Mouse (Mus musculus): ENCODE results near the gene 1700088E04Rik. TPM values are rescaled to one million over a fixed set of nuclear protein-coding genes. Genes with fewer than 3 reads are reported as not detected.
A peak's percentile ranks its signal among the peaks of the same experiment; 100 is the strongest.

1700088E04Rik gene
- polyA plus RNA-seq, 1 experiment from 2014 or later = 8.2 TPM

DNA sequence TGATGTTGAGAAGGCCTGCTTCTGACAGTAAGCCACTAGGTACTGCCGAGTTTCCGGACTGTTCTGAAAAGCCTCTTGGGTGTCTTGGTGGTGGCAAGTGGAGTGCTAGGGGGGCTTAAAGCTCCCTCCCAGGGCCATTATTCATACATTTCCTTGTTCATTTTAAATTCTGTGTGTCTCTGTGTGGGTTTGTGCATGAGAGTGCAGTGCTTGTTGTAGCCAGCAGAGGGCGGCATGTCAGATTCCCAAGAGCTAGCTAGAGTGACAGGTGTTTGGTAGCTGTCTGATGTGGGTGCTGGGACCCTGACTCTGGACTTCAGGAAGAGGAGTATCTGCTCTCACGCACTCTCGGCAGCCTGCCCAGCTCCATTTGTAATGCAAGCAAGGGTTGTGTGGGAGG, 12.8 kb downstream of the 1700088E04Rik start:
- Histone ChIP-seq H3K27ac (replicated peaks) (no peak overlapping the region), H3K4me1 (no peaks in the 10 kb centered on the region), H3K27me3 (replicated peaks; ENCODE audit: low read depth, poor library complexity, severe bottlenecking) (no peaks in the 10 kb centered on the region), H3K4me3 (no peak overlapping the region), H3K36me3 (replicated peaks) (peaks cover 100% of the 10 kb centered on the region), H3K9me3 (no peaks in the 10 kb centered on the region)
- no peak for DNase-seq (ENCODE audit: low spot score)
- WGBS = 93% methylated on average over 5 of the region's 5 CpGs

DNA sequence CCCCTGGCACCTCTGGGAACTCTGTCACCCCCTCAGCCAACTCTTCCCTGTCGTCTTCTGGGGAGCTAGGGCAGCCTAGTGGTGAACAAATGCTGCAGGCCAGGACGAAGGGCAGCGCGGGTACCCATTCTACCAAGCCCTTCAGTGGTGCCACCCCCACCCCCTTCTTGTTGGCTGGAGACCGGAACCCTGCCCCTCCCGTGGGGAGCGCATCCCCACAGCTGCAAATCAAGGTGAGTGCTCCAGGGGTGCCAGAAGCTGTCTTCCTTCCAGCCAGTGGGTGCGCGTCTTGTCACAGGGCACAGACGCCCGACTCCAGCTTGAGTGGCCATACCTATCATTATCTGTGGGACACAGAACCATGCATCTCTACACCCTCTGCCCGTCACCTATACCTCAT, 14.0 kb downstream of the 1700088E04Rik start:
- Histone ChIP-seq H3K4me3 (no peak overlapping the region), H3K36me3 (replicated peaks) (peaks cover 100% of the 10 kb centered on the region), H3K27me3 (replicated peaks; ENCODE audit: low read depth, poor library complexity, severe bottlenecking) (no peaks in the 10 kb centered on the region), H3K4me1 (no peaks in the 10 kb centered on the region), H3K9me3 (no peaks in the 10 kb centered on the region), H3K27ac (replicated peaks) (no peak overlapping the region)
- DNase-seq (ENCODE audit: low spot score) = no peak
- WGBS = 93% methylated on average over 12 of the region's 12 CpGs

GRCm38 (mm10) chr15:79126217-79126932, 14.7 kb downstream of the 1700088E04Rik start:
- peak; percentile 55 for DNase-seq (ENCODE audit: low spot score)
- H3K9me3 ChIP-seq = no peaks in the 10 kb centered on the region
- no peak overlapping the region for H3K4me3 ChIP-seq
- 81% methylated on average over 13 of the region's 13 CpGs for WGBS
- no peaks in the 10 kb centered on the region for H3K27me3 ChIP-seq (replicated peaks; ENCODE audit: low read depth, poor library complexity, severe bottlenecking)
- peaks cover 93% of the 10 kb centered on the region for H3K36me3 ChIP-seq (replicated peaks)
- H3K4me1 ChIP-seq = no peaks in the 10 kb centered on the region
- H3K27ac ChIP-seq (replicated peaks) = no peak overlapping the region

- Histone ChIP-seq H3K4me1 (no peaks in the 10 kb centered on the region), H3K36me3 (replicated peaks) (peaks cover 92% of the 10 kb centered on the region), H3K27ac (replicated peaks) (no peak overlapping the region), H3K27me3 (replicated peaks; ENCODE audit: low read depth, poor library complexity, severe bottlenecking) (no peaks in the 10 kb centered on the region), H3K4me3 (no peak overlapping the region), H3K9me3 (no peaks in the 10 kb centered on the region)
- 84% methylated on average over 10 of the region's 10 CpGs for WGBS
- no peak for DNase-seq (ENCODE audit: low spot score)
Observed at GRCm38 (mm10) chr15:79124331-79124875, 16.6 kb downstream of the 1700088E04Rik start.

DNA sequence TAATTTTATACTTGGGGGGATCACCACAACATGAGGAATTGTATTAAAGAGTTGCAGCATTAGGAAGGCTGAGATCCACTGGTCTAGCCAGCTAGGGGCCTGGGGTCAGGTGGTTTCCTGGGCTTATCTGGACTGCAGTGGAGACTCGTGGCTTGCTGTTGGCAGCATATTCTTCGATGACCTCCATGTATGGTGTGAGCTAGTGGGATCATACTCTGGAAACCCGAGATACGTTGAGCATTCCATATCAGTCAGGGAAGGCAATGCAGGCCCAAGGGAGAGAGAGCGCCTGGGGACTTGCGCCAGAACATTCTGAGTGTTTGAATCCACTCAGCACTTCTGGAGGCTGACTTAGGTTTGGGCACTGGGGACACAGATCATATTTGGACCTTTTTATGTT, 17.3 kb downstream of the 1700088E04Rik start:
- no peak overlapping the region for H3K27ac ChIP-seq (replicated peaks)
- no peak overlapping the region for H3K4me3 ChIP-seq
- H3K4me1 ChIP-seq = no peaks in the 10 kb centered on the region
- WGBS = 88% methylated on average over 6 of the region's 6 CpGs
- no peaks in the 10 kb centered on the region for H3K9me3 ChIP-seq
- DNase-seq (ENCODE audit: low spot score) = no peak
- no peaks in the 10 kb centered on the region for H3K27me3 ChIP-seq (replicated peaks; ENCODE audit: low read depth, poor library complexity, severe bottlenecking)
- peaks cover 92% of the 10 kb centered on the region for H3K36me3 ChIP-seq (replicated peaks)

DNA sequence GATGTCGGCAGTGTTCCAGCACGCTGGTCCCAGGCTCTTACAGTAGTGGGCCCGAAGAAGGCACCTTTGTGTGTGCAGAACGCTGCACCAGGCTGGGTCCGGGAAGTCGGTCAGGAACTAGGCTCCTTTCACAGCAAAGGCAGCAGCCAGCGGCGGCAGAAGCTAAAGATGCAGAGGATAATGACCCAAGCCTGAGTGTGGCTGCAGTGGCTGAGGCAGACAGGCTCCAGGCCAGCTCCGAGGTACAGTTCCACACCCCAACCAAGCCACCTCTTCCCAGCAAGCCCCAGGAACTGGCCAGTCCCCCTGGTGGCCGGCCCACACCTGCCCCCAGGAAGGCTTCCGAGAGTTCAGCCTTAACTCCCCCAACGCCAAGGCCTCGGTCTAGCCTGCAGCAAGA, 18.5 kb downstream of the 1700088E04Rik start:
- no peaks in the 10 kb centered on the region for H3K4me1 ChIP-seq
- no peak overlapping the region for H3K27ac ChIP-seq (replicated peaks)
- no peaks in the 10 kb centered on the region for H3K9me3 ChIP-seq
- H3K36me3 ChIP-seq (replicated peaks) = peaks cover 92% of the 10 kb centered on the region
- no peaks in the 10 kb centered on the region for H3K27me3 ChIP-seq (replicated peaks; ENCODE audit: low read depth, poor library complexity, severe bottlenecking)
- H3K4me3 ChIP-seq = no peak overlapping the region
- no peak for DNase-seq (ENCODE audit: low spot score)
- 87% methylated on average over 13 of the region's 13 CpGs for WGBS

DNA sequence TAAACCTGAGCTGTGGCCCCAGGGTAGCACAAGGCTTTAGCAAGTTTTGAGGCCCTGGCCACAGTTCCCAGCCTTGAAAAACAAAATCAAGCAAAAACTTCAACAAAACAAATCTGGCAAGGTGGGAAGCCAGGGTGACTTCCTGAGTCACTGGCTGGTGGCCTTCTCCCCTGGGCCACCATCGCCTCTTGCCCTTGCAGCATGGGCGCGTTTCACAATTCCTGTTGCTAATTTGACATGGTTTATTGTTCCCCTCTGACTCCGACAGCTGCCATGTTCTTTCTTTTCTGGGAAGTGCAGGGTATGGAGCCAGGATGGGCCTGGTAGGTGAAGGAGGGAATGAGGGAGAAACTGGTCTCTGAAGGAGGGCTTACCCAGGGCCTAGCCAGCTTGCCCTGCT, 18.9 kb downstream of the 1700088E04Rik start:
- no peak overlapping the region for H3K27ac ChIP-seq (replicated peaks)
- no peaks in the 10 kb centered on the region for H3K27me3 ChIP-seq (replicated peaks; ENCODE audit: low read depth, poor library complexity, severe bottlenecking)
- H3K9me3 ChIP-seq = no peaks in the 10 kb centered on the region
- peaks cover 92% of the 10 kb centered on the region for H3K36me3 ChIP-seq (replicated peaks)
- no peak for DNase-seq (ENCODE audit: low spot score)
- no peaks in the 10 kb centered on the region for H3K4me1 ChIP-seq
- 79% methylated on average over 4 of the region's 4 CpGs for WGBS
- no peak overlapping the region for H3K4me3 ChIP-seq

DNA sequence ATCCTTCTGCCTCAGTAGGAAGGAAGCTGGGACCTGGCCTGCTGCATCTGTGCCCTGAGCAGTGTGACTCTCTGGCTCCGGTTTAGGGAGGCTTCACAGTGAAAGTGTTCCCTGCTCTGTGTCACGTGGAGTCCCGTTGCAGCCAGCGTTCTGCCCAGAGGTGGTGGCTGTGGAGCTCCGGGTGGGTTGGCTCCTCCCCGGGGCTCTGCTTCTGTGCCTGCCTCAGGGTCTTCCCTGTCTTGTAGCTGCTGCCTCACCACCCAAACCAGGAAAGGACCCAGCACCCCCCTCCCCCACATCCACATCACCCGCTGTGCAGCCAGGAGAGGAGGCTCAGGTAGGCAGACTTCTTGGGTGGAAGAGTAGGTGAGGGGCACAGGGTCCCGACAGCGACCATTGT, 21.6 kb downstream of the 1700088E04Rik start:
- peaks cover 8% of the 10 kb centered on the region; the same call in 1 of the 2 replicates for H3K4me1 ChIP-seq
- WGBS = 83% methylated on average over 9 of the region's 9 CpGs
- no peak overlapping the region for H3K4me3 ChIP-seq
- no peak for DNase-seq (ENCODE audit: low spot score)
- no peaks in the 10 kb centered on the region for H3K27me3 ChIP-seq (replicated peaks; ENCODE audit: low read depth, poor library complexity, severe bottlenecking)
- no peak overlapping the region for H3K27ac ChIP-seq (replicated peaks)
- peaks cover 89% of the 10 kb centered on the region for H3K36me3 ChIP-seq (replicated peaks)
- H3K9me3 ChIP-seq = no peaks in the 10 kb centered on the region

DNA sequence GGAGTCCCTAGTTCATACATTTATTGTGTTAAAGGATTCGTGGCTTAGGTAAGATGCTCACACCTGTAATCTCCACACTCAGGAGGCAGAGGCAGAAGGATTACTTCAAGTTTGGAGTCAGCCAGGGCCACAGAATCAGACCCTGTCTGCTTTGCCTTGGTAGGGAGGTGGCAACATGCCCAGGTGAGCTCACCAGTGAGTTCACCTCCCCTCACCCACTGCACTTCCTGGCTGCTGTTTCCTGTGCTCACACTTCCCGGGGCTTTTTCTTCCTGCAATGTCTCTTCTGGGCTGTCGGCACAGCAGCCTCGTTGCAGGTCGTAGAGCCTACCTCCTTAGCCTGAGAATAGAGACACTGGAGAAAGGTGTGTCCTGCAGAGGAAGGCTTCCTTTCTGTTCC, 25.8 kb downstream of the 1700088E04Rik start:
- Histone ChIP-seq H3K27ac (replicated peaks) (no peak overlapping the region), H3K4me1 (peaks cover 19% of the 10 kb centered on the region), H3K36me3 (replicated peaks) (peaks cover 66% of the 10 kb centered on the region), H3K27me3 (replicated peaks; ENCODE audit: low read depth, poor library complexity, severe bottlenecking) (peaks cover 12% of the 10 kb centered on the region), H3K4me3 (0 out of 2 replicates have a peak overlapping the region, but pooled peaks have one; percentile 0), H3K9me3 (no peaks in the 10 kb centered on the region)
- WGBS = 62% methylated on average over 5 of the region's 5 CpGs
- DNase-seq (ENCODE audit: low spot score) = no peak

DNA sequence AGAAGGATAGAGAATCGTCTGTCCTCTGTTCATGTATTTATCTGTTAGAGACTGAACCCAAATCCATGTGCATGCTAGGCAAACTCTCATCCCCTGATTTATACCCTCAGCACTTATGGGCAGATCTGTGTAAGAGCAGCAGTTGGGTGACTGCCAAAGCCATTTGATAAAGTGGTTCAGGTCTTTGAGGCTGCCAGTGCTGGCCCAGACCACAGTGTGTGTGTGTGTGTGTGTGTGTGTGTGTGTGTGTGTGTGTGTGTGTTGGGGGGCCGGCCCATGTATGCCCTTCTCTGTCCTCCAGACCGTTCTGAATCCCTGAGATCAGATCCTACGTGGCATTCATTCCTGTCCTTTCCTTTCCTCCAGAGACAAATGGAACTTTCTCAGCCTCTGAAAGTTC, 29.3 kb downstream of the 1700088E04Rik start:
- peaks cover 21% of the 10 kb centered on the region for H3K27me3 ChIP-seq (replicated peaks; ENCODE audit: low read depth, poor library complexity, severe bottlenecking)
- DNase-seq (ENCODE audit: low spot score) = no peak
- peaks cover 50% of the 10 kb centered on the region for H3K4me1 ChIP-seq
- no peak overlapping the region for H3K4me3 ChIP-seq
- H3K27ac ChIP-seq (replicated peaks) = no peak overlapping the region
- H3K36me3 ChIP-seq (replicated peaks) = peaks cover 32% of the 10 kb centered on the region
- WGBS = 90% methylated on average over 4 of the region's 4 CpGs
- no peaks in the 10 kb centered on the region for H3K9me3 ChIP-seq

GRCm38 (mm10) chr15:79110528-79110927, 30.5 kb downstream of the 1700088E04Rik start:
- 77% methylated on average over 2 of the region's 2 CpGs for WGBS
- no peak overlapping the region for H3K27ac ChIP-seq (replicated peaks)
- peaks cover 52% of the 10 kb centered on the region for H3K4me1 ChIP-seq
- H3K36me3 ChIP-seq (replicated peaks) = peaks cover 22% of the 10 kb centered on the region
- H3K4me3 ChIP-seq = peak overlapping the region; percentile 85
- peaks cover 21% of the 10 kb centered on the region for H3K27me3 ChIP-seq (replicated peaks; ENCODE audit: low read depth, poor library complexity, severe bottlenecking)
- no peaks in the 10 kb centered on the region for H3K9me3 ChIP-seq
- DNase-seq (ENCODE audit: low spot score) = no peak

- WGBS = 15% methylated on average over 9 of the region's 9 CpGs
- no peak for DNase-seq (ENCODE audit: low spot score)
Observed at GRCm38 (mm10) chr15:79110031-79110430, 31.0 kb downstream of the 1700088E04Rik start.

DNA sequence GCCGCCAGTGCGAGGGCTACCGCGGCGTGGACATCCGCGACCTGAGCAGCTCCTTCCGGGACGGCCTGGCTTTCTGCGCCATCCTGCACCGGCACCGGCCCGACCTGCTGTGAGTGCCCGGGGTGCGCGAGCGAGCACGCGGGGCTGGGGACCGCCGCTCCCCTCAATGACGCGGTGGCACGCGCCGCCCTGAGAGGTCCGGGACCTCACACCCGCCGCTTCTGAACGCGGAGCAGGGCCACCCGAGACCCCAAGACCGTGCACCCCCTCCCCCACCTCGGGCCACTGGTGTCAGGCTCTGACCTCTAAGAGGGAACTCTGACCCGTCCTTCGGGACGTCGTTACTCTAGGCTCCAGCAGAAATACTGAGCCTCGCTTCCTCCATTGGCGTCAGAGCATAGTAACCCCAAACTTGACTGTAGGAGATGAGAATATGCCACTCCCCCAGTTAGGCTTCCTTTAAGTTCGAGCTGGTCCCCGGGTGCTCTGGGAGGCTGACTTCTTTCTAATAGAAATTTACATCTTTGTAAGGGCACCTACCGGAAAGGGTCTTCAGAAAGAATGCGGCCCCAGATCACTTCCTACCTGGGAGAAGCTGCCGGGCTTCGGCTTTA, 31.6 kb downstream of the 1700088E04Rik start:
- peaks cover 11% of the 10 kb centered on the region for H3K36me3 ChIP-seq (replicated peaks)
- WGBS = under 1% methylated on average over 46 of the region's 46 CpGs
- H3K27ac ChIP-seq (replicated peaks) = peak overlapping the region; percentile 92
- peaks cover 21% of the 10 kb centered on the region for H3K27me3 ChIP-seq (replicated peaks; ENCODE audit: low read depth, poor library complexity, severe bottlenecking)
- H3K9me3 ChIP-seq = no peaks in the 10 kb centered on the region
- DNase-seq (ENCODE audit: low spot score) = no peak
- peak overlapping the region; percentile 85 for H3K4me3 ChIP-seq
- peaks cover 46% of the 10 kb centered on the region for H3K4me1 ChIP-seq

More at GRCm38 (mm10) chr15:79110031-79110430, 31.0 kb downstream of the 1700088E04Rik start:
- Histone ChIP-seq H3K4me3 (peak overlapping the region; percentile 85), H3K4me1 (peaks cover 50% of the 10 kb centered on the region), H3K27ac (replicated peaks) (no peak overlapping the region), H3K36me3 (replicated peaks) (peaks cover 17% of the 10 kb centered on the region), H3K27me3 (replicated peaks; ENCODE audit: low read depth, poor library complexity, severe bottlenecking) (peaks cover 21% of the 10 kb centered on the region), H3K9me3 (no peaks in the 10 kb centered on the region)
